Mouse (Mus musculus) heart, embryonic 11.5 days (tissue): ENCODE results near the gene Ccl6. TPM values are rescaled to one million over a fixed set of nuclear protein-coding genes. Genes with fewer than 3 reads are reported as not detected.

Experiments
- ATAC-seq: fragments of 200-750 bp; cut with Nextera tagmentation; replicated peaks from 2 replicates; pipeline ENCODE4 v1.8.0; 2017; ENCODE audit warnings: moderate library complexity; ENCODE audit not compliant: insufficient number of reproducible peaks, low FRiP score, low TSS enrichment
- H3K27ac ChIP-seq: fragments of 300-500 bp; sonication (generic); 2 replicates; pipeline ENCODE4 v1.5.1; 2014; ENCODE audit warnings: mild to moderate bottlenecking, low read depth, low read length
- H3K27me3 ChIP-seq: fragments of 300-500 bp; sonication (generic); 2 replicates; pipeline ENCODE4 v1.6.1; 2014; ENCODE audit warnings: mild to moderate bottlenecking, low read length, mixed read lengths; ENCODE audit not compliant: control insufficient read depth, insufficient read depth
- H3K36me3 ChIP-seq: fragments of 300-500 bp; sonication (generic); 2 replicates; pipeline ENCODE4 v1.6.1; 2014; ENCODE audit warnings: mild to moderate bottlenecking, low read length, moderate library complexity, mixed read lengths; ENCODE audit not compliant: control insufficient read depth, insufficient read depth
- H3K4me1 ChIP-seq: fragments of 300-500 bp; sonication (generic); 2 replicates; pipeline ENCODE4 v1.6.1; 2014; ENCODE audit warnings: low read length; ENCODE audit not compliant: control insufficient read depth, insufficient read depth
- H3K4me2 ChIP-seq: fragments of 300-500 bp; sonication (generic); 2 replicates; pipeline ENCODE4 v1.6.1; 2014; ENCODE audit warnings: mild to moderate bottlenecking, moderate library complexity
- H3K4me3 ChIP-seq: fragments of 300-500 bp; sonication (generic); 2 replicates; pipeline ENCODE4 v1.5.1; 2014; ENCODE audit warnings: low read depth, low read length
- H3K9ac ChIP-seq: fragments of 300-500 bp; sonication (generic); 2 replicates; pipeline ENCODE4 v1.6.1; 2014; ENCODE audit warnings: mild to moderate bottlenecking, low read depth, low read length, moderate library complexity
- H3K9me3 ChIP-seq: fragments of 300-500 bp; sonication (generic); replicated peaks from 2 replicates; pipeline ENCODE4 v1.6.1; 2016; ENCODE audit warnings: low read length; ENCODE audit not compliant: control insufficient read depth
- WGBS: fragments of 180-500 bp; shearing (Covaris S2); extraction: QIAGEN DNeasy Blood & Tissue Kit; methylation state at CpG from one replicate; pipeline ENCODE4 v1.1.7; 2014; ENCODE audit not compliant: insufficient replicate concordance; 5-methylcytosine and 5-hydroxymethylcytosine counted together
- polyA plus RNA-seq: library from polyadenylated mRNA; unstranded; fragments of >200 nt; fragmentation: Nextera tagmentation; extraction: Ambion mirVana; gene quantifications from 2 replicates; pipeline ENCODE4 v1.2.1, GENCODE M21; 2014

Gene Ccl6
- polyA plus RNA-seq, 1 experiment from 2014 or later, result 0.97 TPM

DNA sequence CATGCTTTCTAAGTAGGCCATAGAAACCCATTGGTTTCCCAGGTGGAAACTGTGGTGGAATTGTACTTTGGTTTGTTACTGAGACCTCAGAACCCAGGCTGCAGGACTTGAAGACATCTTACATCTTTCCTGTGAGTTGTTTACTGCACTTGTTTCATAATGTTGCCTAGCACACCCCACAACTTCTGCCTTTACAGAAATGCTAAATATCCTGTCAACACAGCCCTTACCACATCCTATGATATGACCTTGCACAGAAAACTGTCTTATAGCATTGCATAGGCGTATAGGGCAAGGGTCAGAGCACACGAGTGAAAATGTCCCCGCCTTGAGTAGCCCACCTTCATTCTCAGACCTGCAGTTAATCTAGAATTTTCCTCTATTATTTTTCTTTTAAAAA, 12.6 kb upstream of the Ccl6 start:
- no peak overlapping the region for H3K27ac ChIP-seq
- ATAC-seq, result no peak
- no peaks in the 10 kb centered on the region for H3K9me3 ChIP-seq
- no peak overlapping the region for H3K4me3 ChIP-seq
- no peak overlapping the region for H3K4me2 ChIP-seq
- no peaks in the 10 kb centered on the region for H3K36me3 ChIP-seq
- no peaks in the 10 kb centered on the region for H3K27me3 ChIP-seq
- no peak overlapping the region for H3K9ac ChIP-seq
- no peaks in the 10 kb centered on the region for H3K4me1 ChIP-seq
- 77% methylated on average over 3 of the region's 3 CpGs for WGBS

DNA sequence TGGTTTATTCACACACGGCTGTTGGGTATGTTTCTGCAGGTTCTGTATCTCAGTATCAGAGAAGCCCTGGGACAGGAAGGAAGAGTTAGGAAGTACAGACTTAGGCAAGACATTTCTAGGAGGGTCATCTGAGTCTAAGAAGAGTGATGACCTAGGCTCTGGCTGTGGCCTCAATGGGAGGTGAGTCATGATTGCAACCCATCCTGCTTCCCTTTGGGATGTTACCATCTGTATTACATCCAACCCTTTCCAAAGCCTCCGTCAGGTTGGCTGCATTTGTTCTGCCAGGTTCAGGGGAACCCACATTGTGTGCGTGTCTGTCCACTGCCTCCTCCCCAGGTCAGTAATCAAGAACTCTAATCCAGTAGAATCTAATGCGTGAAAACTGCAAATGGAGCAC, 11.8 kb upstream of the Ccl6 start:
- Histone ChIP-seq H3K27me3 (no peaks in the 10 kb centered on the region), H3K27ac (no peak overlapping the region), H3K4me1 (no peaks in the 10 kb centered on the region), H3K4me2 (no peak overlapping the region), H3K9me3 (no peaks in the 10 kb centered on the region), H3K36me3 (no peaks in the 10 kb centered on the region), H3K4me3 (no peak overlapping the region), H3K9ac (no peak overlapping the region)
- 81% methylated on average over 4 of the region's 4 CpGs for WGBS
- ATAC-seq, result no peak

GRCm38 (mm10) chr11:83603399-83603798, 10.5 kb upstream of the Ccl6 start:
- no peaks in the 10 kb centered on the region for H3K4me1 ChIP-seq
- 92% methylated on average over 3 of the region's 3 CpGs for WGBS
- no peak for ATAC-seq
- no peaks in the 10 kb centered on the region for H3K27me3 ChIP-seq
- H3K9ac ChIP-seq, result no peak overlapping the region
- H3K9me3 ChIP-seq, result no peaks in the 10 kb centered on the region
- H3K4me2 ChIP-seq, result no peak overlapping the region
- H3K27ac ChIP-seq, result no peak overlapping the region
- no peak overlapping the region for H3K4me3 ChIP-seq
- no peaks in the 10 kb centered on the region for H3K36me3 ChIP-seq

- H3K9ac ChIP-seq, result no peak overlapping the region
- no peaks in the 10 kb centered on the region for H3K9me3 ChIP-seq
- no peak overlapping the region for H3K4me2 ChIP-seq
- no peaks in the 10 kb centered on the region for H3K27me3 ChIP-seq
- no peaks in the 10 kb centered on the region for H3K36me3 ChIP-seq
- no peak overlapping the region for H3K27ac ChIP-seq
- no peaks in the 10 kb centered on the region for H3K4me1 ChIP-seq
- ATAC-seq, result no peak
- 73% methylated on average over 2 of the region's 2 CpGs for WGBS
- H3K4me3 ChIP-seq, result no peak overlapping the region
Measured at GRCm38 (mm10) chr11:83600576-83600975, 7.7 kb upstream of the Ccl6 start.

GRCm38 (mm10) chr11:83598991-83599390, 6.1 kb upstream of the Ccl6 start:
- Histone ChIP-seq H3K27me3 (no peaks in the 10 kb centered on the region), H3K36me3 (no peaks in the 10 kb centered on the region), H3K27ac (no peak overlapping the region), H3K4me3 (no peak overlapping the region), H3K4me2 (no peak overlapping the region), H3K9ac (no peak overlapping the region), H3K9me3 (no peaks in the 10 kb centered on the region), H3K4me1 (no peaks in the 10 kb centered on the region)
- no peak for ATAC-seq
- WGBS, result 69% methylated on average over 3 of the region's 3 CpGs

DNA sequence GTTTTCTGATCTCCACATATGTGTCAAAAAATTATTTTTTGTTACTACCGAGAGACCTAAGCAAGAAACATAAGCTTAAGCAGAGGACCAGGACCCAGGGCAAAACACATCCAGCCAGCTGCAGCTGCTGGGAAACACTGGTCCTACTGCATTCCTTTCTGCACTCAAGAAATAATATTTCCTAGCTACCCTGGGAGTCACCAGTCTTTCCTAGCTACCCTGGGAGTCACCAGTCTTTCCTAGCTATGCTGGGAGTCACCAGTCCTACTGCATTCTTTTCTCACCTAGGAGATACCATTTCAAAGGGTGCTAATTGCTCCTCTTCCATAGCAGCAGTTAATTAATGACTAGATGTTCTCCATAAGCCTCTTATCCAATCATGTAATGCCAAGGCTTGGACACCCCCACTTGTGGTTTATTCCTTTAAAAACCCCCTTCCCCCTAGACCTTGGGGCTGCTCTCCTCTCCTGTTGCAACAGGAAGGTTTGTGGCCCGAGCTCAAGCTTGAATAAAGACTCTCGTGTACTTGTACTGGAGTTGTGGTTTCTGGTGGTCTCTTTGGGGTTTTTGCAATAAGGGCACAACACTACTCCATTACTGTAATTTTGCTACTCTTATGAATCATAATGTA, 5.4 kb upstream of the Ccl6 start:
- H3K4me2 ChIP-seq, result no peak overlapping the region
- no peaks in the 10 kb centered on the region for H3K4me1 ChIP-seq
- H3K27ac ChIP-seq, result no peak overlapping the region
- H3K36me3 ChIP-seq, result no peaks in the 10 kb centered on the region
- H3K9me3 ChIP-seq, result no peaks in the 10 kb centered on the region
- no peaks in the 10 kb centered on the region for H3K27me3 ChIP-seq
- H3K4me3 ChIP-seq, result no peak overlapping the region
- H3K9ac ChIP-seq, result no peak overlapping the region
- 78% methylated on average over 3 of the region's 3 CpGs for WGBS
- ATAC-seq, result no peak

DNA sequence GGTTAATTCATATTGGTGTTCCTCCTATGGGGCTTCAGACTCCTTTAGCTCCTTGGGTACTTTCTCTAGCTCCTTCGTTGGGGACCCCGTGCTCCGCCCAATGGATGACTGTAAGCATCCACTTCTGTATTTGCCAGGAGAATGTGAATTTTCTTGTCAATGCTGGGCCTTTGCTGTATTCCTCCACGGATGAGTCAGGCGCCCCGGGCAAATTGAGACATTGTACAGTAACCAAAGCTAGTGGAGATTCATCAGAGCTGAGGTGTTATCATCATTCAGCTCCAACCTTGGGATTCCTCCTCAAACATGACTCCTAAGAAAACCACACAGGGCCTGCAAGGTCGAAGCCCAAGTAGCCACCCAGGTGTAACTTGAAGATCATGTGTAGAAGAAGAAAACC, 4.9 kb upstream of the Ccl6 start:
- H3K27me3 ChIP-seq, result no peaks in the 10 kb centered on the region
- no peak overlapping the region for H3K4me3 ChIP-seq
- no peak overlapping the region for H3K4me2 ChIP-seq
- H3K9ac ChIP-seq, result no peak overlapping the region
- no peaks in the 10 kb centered on the region for H3K4me1 ChIP-seq
- H3K36me3 ChIP-seq, result no peaks in the 10 kb centered on the region
- H3K9me3 ChIP-seq, result no peaks in the 10 kb centered on the region
- no peak for ATAC-seq
- H3K27ac ChIP-seq, result no peak overlapping the region
- 85% methylated on average over 7 of the region's 7 CpGs for WGBS

DNA sequence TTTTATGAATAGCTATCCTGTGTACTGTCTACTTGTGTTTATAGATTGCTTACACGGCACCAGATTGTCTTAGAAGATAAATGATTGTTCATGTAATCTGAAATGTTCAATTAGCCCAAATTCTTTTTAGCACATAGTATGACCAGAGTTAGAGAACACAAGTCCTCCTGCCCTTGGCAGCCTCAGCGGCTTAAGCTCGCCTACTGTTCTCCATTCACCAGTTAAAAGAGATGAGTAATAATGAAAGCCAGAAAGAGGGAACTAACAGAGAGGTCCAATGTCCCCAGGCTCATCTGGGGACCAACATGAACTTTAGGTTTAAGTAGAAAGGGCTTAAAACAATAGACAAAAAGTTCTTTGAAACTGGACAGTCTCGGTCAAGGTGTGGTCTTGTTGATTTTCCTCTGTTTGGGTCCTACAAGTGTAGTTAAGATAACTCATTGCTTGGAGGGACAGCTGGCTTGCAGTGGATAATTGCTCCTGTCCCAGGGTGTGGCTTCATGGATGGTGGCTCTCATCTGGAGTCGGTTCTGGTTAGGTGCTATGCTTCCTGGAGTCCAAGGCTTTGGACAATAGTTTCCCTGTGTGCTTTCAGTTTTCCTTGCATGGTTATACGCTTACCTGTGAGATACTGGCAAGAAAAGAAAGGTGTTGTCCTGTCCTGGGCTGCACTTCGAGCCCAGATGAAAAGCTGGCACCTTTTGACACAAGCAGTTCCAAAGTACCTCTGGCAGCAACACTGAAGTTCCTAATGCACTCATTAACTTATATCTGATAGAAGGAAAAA, 3.0 kb upstream of the Ccl6 start:
- 76% methylated on average over 7 of the region's 7 CpGs for WGBS
- Histone ChIP-seq H3K4me3 (no peak overlapping the region), H3K27me3 (no peaks in the 10 kb centered on the region), H3K9ac (no peak overlapping the region), H3K27ac (no peak overlapping the region), H3K4me2 (no peak overlapping the region), H3K36me3 (no peaks in the 10 kb centered on the region), H3K4me1 (no peaks in the 10 kb centered on the region), H3K9me3 (no peaks in the 10 kb centered on the region)
- ATAC-seq, result no peak

- no peak overlapping the region for H3K9ac ChIP-seq
- no peak overlapping the region for H3K27ac ChIP-seq
- H3K4me2 ChIP-seq, result no peak overlapping the region
- no peak overlapping the region for H3K4me3 ChIP-seq
- no peaks in the 10 kb centered on the region for H3K36me3 ChIP-seq
- H3K27me3 ChIP-seq, result no peaks in the 10 kb centered on the region
- no peaks in the 10 kb centered on the region for H3K4me1 ChIP-seq
- no peaks in the 10 kb centered on the region for H3K9me3 ChIP-seq
- WGBS, result 88% methylated on average over 5 of the region's 5 CpGs
- no peak for ATAC-seq
Measured at GRCm38 (mm10) chr11:83593453-83593852, 566 bp upstream of the Ccl6 start.
